Mouse (Mus musculus) liver, embryonic 14.5 days (tissue): ENCODE measurements around the gene Nudt7. TPM values are rescaled to one million over a fixed set of nuclear protein-coding genes. Genes with fewer than 3 reads are reported as not detected.

Experiments used
- ATAC-seq: fragments of 200-750 bp; cut with Nextera tagmentation; 2 replicates; pipeline ENCODE4 v1.8.0; 2017; ENCODE audit warnings: moderate number of reproducible peaks, mild to moderate bottlenecking, moderate library complexity; ENCODE audit not compliant: insufficient read depth
- DNase-seq, 3 experiments: peaks; one replicate each; pipeline ENCODE4 v3.0.0-alpha.2; 2012 to 2013; ENCODE audit warnings: low read depth in 3 of 3, low spot score in 3 of 3
- H3K27ac ChIP-seq: fragments of 300-500 bp; sonication (generic); 2 replicates; pipeline ENCODE4 v1.5.1; 2014; ENCODE audit warnings: moderate library complexity, mild to moderate bottlenecking, control low read depth, inconsistent platforms
- H3K27me3 ChIP-seq: fragments of 300-500 bp; sonication (generic); 2 replicates; pipeline ENCODE4 v1.6.1; 2014; ENCODE audit warnings: mild to moderate bottlenecking, low read length, moderate library complexity; ENCODE audit not compliant: control insufficient read depth, insufficient read depth
- H3K36me3 ChIP-seq: fragments of 300-500 bp; sonication (generic); replicated peaks from 2 replicates; pipeline ENCODE4 v1.6.1; 2014; ENCODE audit warnings: low read depth; ENCODE audit not compliant: control insufficient read depth, insufficient read depth
- H3K4me1 ChIP-seq, 2 experiments: fragments of 200-500 bp in 1 of 2; fragments of 300-500 bp in 1 of 2; sonication (generic) in 1 of 2; replicated peaks; 2 replicates each; pipeline ENCODE4 v1.6.1; 2012 to 2014; ENCODE audit warnings: antibody characterized with exemption in 1 of 2, inconsistent platforms in 1 of 2, low read length in 1 of 2; ENCODE audit not compliant: control insufficient read depth in 2 of 2, insufficient read depth in 2 of 2
- H3K4me2 ChIP-seq: fragments of 300-500 bp; sonication (generic); 2 replicates; pipeline ENCODE4 v1.6.1; 2014; ENCODE audit warnings: low read depth, mild to moderate bottlenecking, control low read depth, moderate library complexity
- H3K4me3 ChIP-seq, 2 experiments: fragments of 200-500 bp in 1 of 2; fragments of 300-500 bp in 1 of 2; sonication (generic) in 1 of 2; 2 replicates each; pipeline ENCODE4 v1.5.1; 2012 to 2014; ENCODE audit warnings: low read depth in 2 of 2, low read length in 2 of 2, mild to moderate bottlenecking in 2 of 2, control low read depth in 1 of 2, inconsistent platforms in 1 of 2, moderate library complexity in 1 of 2; ENCODE audit not compliant: insufficient read depth in 1 of 2
- H3K9ac ChIP-seq: fragments of 300-500 bp; sonication (generic); replicated peaks from 2 replicates; pipeline ENCODE4 v1.6.1; 2014; ENCODE audit warnings: mild to moderate bottlenecking, control low read depth, moderate library complexity
- H3K9me3 ChIP-seq: fragments of 300-500 bp; sonication (generic); 2 replicates; pipeline ENCODE4 v1.6.1; 2016; ENCODE audit warnings: low read length, mixed read lengths; ENCODE audit not compliant: control insufficient read depth
- CTCF ChIP-seq: IDR thresholded peaks from 2 replicates; pipeline ENCODE4 v1.5.1; 2016; ENCODE audit warnings: antibody characterized with exemption, low read depth, control low read depth
- EP300 ChIP-seq: IDR thresholded peaks from 2 replicates; pipeline ENCODE4 v1.6.1; 2016; ENCODE audit warnings: antibody characterized with exemption, low read depth
- WGBS: fragments of 180-500 bp; shearing (Covaris S2); extraction: QIAGEN DNeasy Blood & Tissue Kit; methylation state at CpG from one replicate; pipeline ENCODE4 v1.1.7; 2014; ENCODE audit not compliant: insufficient replicate concordance; 5-methylcytosine and 5-hydroxymethylcytosine counted together
- polyA plus RNA-seq, 2 experiments: library from polyadenylated mRNA; depleted of rRNA in 1 of 2; stranded (reverse) in 1 of 2; unstranded in 1 of 2; fragments of >200 nt; fragmentation: Nextera tagmentation in 1 of 2; extraction: Ambion mirVana in 1 of 2; gene quantifications; 2 replicates each; pipeline versions ENCODE4 v1.2.1 to v1.2.3; 2012 to 2014

Nudt7 gene
- polyA plus RNA-seq, 2 experiments = 9.0 to 18.9 TPM

DNA sequence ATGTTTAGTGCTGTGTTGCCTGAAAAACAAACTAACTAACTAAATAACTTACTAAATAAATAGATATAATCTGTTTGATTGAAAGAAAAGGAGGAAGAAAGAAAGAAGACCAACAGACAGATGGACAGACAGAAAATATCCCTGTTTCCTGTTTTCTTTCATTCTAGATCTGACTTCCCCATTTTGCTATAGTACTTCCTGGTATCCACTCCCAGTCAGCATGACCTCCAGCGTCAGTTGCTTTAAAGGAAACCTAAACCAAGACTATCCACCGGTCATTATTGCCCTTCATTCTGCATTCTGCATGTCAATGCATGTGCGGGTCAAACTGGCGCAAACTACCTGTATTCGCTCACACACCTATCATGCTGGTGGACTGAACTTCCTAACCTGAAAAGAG, 60.0 kb downstream of the Nudt7 start:
- no peaks in the 10 kb centered on the region for H3K27me3 ChIP-seq
- DNase-seq = no peak
- no peaks in the 10 kb centered on the region for H3K36me3 ChIP-seq
- H3K4me1 ChIP-seq = no peaks in the 10 kb centered on the region; a peak in 1 of 4 replicates
- H3K9ac ChIP-seq = no peak overlapping the region
- no peak overlapping the region for H3K27ac ChIP-seq
- 47% methylated on average over 5 of the region's 5 CpGs for WGBS
- TF ChIP-seq CTCF = no peak
- no peak for TF ChIP-seq EP300
- ATAC-seq = no peak
- H3K4me2 ChIP-seq = no peak overlapping the region
- no peak overlapping the region for H3K4me3 ChIP-seq
- no peaks in the 10 kb centered on the region for H3K9me3 ChIP-seq

GRCm38 (mm10) chr8:114198990-114199389, 65.6 kb downstream of the Nudt7 start:
- Histone ChIP-seq H3K27me3 (no peaks in the 10 kb centered on the region; the same call in 1 of the 2 replicates), H3K9me3 (no peaks in the 10 kb centered on the region), H3K4me2 (no peak overlapping the region), H3K36me3 (no peaks in the 10 kb centered on the region), H3K27ac (no peak overlapping the region), H3K4me1 (no peaks in the 10 kb centered on the region), H3K4me3 (no peak overlapping the region), H3K9ac (no peak overlapping the region)
- TF ChIP-seq CTCF (no peak), EP300 (no peak)
- ATAC-seq (no peak), DNase-seq (no peak)
- 45% methylated on average over 2 of the region's 2 CpGs for WGBS

Other genes with a start within 250 kb of the Nudt7 start
- gene Vat1l, start 72.1 kb downstream of the Nudt7 start, polyA plus RNA-seq (2012; rRNA removed) = 0.01 and 0.05 TPM in 2 replicates
- not detected in 2 replicates for gene Vat1l, start 72.1 kb downstream of the Nudt7 start, polyA plus RNA-seq (2014; fragmentation: Nextera tagmentation; extraction: Ambion mirVana)